Mouse (Mus musculus) common myeloid progenitor, adult 5-6 weeks (primary cell): ENCODE results near the gene Igsf9. TPM values are rescaled to one million over a fixed set of nuclear protein-coding genes. Genes with fewer than 3 reads are reported as not detected.
A peak's percentile ranks its signal among the peaks of the same experiment; 100 is the strongest.

Source experiments
- ATAC-seq: replicated peaks from 2 replicates; pipeline ENCODE4 v1.8.0; 2016; ENCODE audit warnings: low read depth, mild to moderate bottlenecking, moderate TSS enrichment, inconsistent platforms; ENCODE audit not compliant: poor library complexity, severe bottlenecking
- total RNA-seq: library from RNA; stranded (forward); fragments of 200-1000, 187-1606 nt; gene quantifications from 2 replicates; pipeline ENCODE4 v1.2.3, GENCODE M21; 2017

Igsf9 gene
- 0.14 and 2.2 TPM in 2 replicates for total RNA-seq

GRCm38 (mm10) chr1:172481540-172482280 is at the start of gene Igsf9:
TSS of gene Igsf9 (plus strand) at chr1:172481788.
- ATAC-seq = peak; percentile 90

- no peak for ATAC-seq
Measured at GRCm38 (mm10) chr1:172431836-172432586, 49.6 kb upstream of the Igsf9 start.

- no peak for ATAC-seq
Measured at GRCm38 (mm10) chr1:172432587-172432955, 49.0 kb upstream of the Igsf9 start.

- no peak for ATAC-seq
Measured at GRCm38 (mm10) chr1:172433012-172433850, 48.4 kb upstream of the Igsf9 start.

GRCm38 (mm10) chr1:172433851-172434165 is 47.8 kb upstream of the Igsf9 start:
- ATAC-seq = no peak

- ATAC-seq = no peak
Measured at GRCm38 (mm10) chr1:172436785-172437184, 44.8 kb upstream of the Igsf9 start.

- no peak for ATAC-seq
Measured at GRCm38 (mm10) chr1:172438621-172439020, 43.0 kb upstream of the Igsf9 start.

- no peak for ATAC-seq
Measured at GRCm38 (mm10) chr1:172440521-172440920, 41.1 kb upstream of the Igsf9 start.

GRCm38 (mm10) chr1:172441935-172442445 is 39.6 kb upstream of the Igsf9 start:
- ATAC-seq = no peak

GRCm38 (mm10) chr1:172450226-172450625 is 31.4 kb upstream of the Igsf9 start:
- ATAC-seq = peak; percentile 66

GRCm38 (mm10) chr1:172450848-172451470 is 30.6 kb upstream of the Igsf9 start:
- ATAC-seq = peak; percentile 48

GRCm38 (mm10) chr1:172452911-172453310 is 28.7 kb upstream of the Igsf9 start:
- no peak for ATAC-seq

GRCm38 (mm10) chr1:172453810-172454209 is 27.8 kb upstream of the Igsf9 start:
- no peak for ATAC-seq

GRCm38 (mm10) chr1:172455416-172455815 is 26.2 kb upstream of the Igsf9 start:
- peak; percentile 24; the same call in 1 of the 2 replicates for ATAC-seq

GRCm38 (mm10) chr1:172456001-172456677 is 25.4 kb upstream of the Igsf9 start:
- ATAC-seq = peak; percentile 84

GRCm38 (mm10) chr1:172457196-172457595 is 24.4 kb upstream of the Igsf9 start:
- no peak for ATAC-seq

- ATAC-seq = no peak
Measured at GRCm38 (mm10) chr1:172458041-172458440, 23.5 kb upstream of the Igsf9 start.

GRCm38 (mm10) chr1:172461602-172462001 is 20.0 kb upstream of the Igsf9 start:
- ATAC-seq = no peak

GRCm38 (mm10) chr1:172462534-172462933 is 19.1 kb upstream of the Igsf9 start:
- no peak for ATAC-seq
